Mouse (Mus musculus) lung, postnatal 36 days (tissue): ENCODE measurements around the gene Klhl35.

Experiments
- DNase-seq: peaks from one replicate; pipeline ENCODE4 v3.0.0; 2022; ENCODE audit warnings: mixed read lengths

Klhl35 gene

DNA sequence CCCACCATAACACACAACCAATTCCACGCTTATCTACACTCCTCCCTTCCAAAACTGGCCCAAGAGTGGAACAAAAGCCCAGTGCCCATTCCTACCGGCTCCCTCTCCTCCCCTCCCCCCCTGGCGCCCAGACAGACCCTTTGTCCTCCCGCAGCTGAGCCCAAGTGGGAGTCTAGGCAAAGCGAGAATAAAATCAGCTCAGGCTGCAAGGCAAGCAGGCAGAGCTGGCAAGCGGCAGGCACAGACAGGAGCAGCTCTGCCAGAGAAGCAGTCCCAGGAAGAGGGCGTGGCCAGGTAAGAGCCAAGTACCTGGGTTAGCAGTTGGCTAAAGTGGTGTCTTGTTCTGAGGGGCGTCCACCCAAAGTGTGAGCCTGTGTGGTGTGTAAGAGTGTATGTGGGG, at the start of gene Klhl35:
Gene Klhl35, plus strand, starts transcription at position 194 of the 400 bp plus-strand sequence.
- DNase-seq = peak; percentile 52

DNA sequence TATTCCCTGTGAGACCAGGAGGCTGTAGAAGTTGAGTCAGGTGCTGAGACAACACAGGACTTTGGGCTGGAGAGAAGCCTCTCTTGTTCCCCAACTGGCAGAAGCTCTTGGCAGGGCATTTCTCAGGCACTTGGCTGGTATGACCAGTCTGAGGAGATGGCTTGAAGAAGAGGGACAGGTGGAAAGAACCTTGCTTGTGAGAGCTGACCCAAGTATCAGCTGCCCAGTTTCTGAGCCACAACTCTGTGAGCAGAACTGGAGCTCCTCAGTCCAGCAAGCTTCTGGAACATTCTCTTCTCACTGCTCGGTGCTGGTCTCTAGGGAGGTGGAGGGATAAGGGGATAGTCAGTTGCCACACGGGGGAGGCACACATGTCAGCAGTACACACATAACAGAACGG, 46.5 kb upstream of the Klhl35 start:
- no peak for DNase-seq

DNA sequence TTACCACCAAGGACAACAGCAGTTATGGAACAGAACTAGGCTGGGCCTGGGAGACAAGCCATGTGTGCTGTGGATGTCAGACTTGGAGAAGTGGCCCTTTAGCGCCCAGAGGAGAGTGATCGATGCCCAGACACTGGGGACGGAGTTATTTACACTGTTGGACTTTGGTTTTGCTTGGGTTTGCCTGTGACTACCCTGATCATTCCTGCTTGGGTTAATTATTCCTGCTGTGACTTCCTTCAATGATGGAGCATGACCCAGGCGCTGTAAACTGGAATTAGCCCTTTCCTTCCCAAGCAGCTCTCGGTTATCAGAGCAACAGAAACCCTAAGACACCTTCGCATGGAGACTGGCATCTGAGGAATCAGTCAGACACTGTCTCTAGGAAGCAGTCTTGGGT, 44.8 kb upstream of the Klhl35 start:
- DNase-seq = no peak

DNA sequence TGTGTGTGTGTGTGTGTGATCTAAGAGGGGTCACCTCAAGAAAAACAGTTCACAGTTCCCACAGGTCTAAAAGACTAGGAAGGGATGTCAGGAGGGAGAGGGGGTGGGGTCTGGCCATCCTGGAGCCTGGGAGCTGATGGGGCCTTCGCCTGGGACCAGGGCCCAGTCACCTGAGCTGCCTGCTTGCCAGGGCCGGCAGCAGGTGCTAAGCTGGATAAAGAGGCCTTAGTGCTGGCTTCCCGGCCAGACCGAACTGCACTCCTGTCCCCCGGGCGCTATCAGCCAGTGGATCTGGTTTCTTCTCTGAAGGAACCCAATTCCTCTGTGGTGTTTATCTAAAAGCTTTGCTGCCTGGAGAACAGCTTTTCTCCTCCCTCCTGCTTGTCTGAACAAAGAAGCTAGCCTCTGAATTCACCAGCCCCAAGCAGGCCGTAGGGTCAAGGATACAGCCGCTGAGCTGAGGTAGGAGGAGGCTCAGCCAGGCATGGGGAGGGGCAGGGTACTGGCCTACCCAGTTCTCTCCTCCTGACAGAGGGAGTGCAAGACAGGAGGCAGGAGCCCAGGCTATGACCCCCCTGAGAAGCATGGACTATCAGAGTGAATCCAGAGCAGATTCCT, 41.2 kb upstream of the Klhl35 start:
- DNase-seq = no peak

GRCm38 (mm10) chr7:99425706-99426105, 40.1 kb upstream of the Klhl35 start:
- DNase-seq = no peak

DNA sequence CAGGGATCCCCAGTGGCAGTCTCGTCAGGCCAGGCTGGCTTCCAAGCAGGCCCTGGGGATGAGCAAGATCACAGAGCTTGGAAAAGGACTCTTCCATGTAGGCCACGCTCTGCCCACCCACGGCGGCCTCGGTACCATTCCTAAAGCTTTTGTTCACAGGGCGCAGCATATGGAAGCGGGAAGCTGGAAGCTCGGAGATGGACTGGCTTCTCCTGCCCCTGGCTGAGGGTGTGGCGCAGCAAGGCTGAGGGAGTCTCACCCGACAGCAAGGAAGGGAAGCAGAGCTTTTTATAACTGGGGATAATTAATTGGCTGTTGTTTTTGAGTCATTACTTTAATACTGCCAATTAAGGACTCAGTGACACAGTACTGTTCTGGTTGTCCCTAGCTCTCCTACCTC, 38.8 kb upstream of the Klhl35 start:
- DNase-seq = no peak

- no peak for DNase-seq
Observed at GRCm38 (mm10) chr7:99427987-99428386, 37.8 kb upstream of the Klhl35 start.

- DNase-seq = no peak
Observed at GRCm38 (mm10) chr7:99428836-99429235, 37.0 kb upstream of the Klhl35 start.

DNA sequence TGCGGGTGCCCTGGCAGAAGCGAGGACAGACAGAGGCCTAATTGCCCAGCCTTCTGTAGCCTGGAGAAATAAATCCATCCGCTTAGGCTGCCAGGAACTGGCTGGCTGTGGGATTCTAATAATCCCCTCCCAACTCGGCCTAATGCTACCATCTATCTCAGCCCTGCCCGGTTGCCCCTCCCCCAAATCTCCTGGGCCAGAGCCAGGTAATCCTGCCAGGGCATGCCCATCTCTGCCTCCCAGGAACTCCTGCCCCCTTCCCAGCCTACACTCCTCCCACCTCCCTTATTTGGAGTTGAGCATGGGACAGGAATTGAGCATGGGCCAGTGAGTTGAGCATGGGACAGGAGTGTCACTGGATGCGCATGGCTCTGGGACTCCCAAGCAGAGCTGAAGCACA, 36.0 kb upstream of the Klhl35 start:
- DNase-seq = peak; percentile 21

- DNase-seq = no peak
Observed at GRCm38 (mm10) chr7:99430246-99430645, 35.6 kb upstream of the Klhl35 start.

- peak; percentile 26 for DNase-seq
Observed at GRCm38 (mm10) chr7:99432248-99432647, 33.6 kb upstream of the Klhl35 start.

DNA sequence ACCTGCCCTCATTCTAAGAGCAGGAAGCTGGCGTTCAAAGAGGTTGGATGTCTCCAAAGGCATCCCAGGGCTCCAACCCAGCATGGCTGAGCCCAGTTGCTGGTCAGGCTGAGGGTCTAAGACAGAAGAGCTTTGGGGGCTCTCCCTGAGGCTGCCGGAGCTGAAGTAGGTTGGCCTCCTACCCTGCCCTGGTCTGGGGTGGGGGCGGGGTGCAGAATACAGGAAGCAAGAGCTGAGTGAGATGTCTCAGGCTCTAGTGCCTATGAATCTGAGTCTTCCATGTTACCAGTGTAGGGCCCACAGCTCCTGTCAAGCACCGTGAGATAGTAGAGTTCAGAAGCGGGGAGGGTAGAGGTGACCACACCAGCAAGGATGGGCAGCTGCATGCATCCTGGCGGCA, 32.9 kb upstream of the Klhl35 start:
- no peak for DNase-seq

- peak; percentile 48 for DNase-seq
Observed at GRCm38 (mm10) chr7:99434672-99435250, 31.0 kb upstream of the Klhl35 start.

- DNase-seq = no peak
Observed at GRCm38 (mm10) chr7:99436530-99436929, 29.3 kb upstream of the Klhl35 start.

DNA sequence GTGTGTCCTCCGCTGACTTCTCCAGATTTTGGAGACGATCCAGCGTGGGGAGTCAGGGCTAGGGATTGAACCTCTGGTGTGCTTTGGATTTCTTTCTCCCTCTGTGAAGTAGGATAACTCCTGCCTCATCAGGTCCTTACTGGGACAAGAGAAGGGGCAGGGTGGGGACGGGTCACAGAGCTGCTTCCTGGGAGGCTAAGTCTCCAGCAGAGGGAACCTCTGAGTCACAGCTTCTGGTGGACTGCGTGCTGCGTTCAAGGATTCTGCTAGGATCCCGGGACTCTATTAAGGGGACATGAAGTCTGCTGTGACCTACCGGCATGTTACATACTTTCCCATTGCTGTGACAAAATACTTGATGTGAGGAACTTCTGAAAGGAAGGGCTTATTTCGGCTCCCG, 26.9 kb upstream of the Klhl35 start:
- DNase-seq = peak; percentile 17

DNA sequence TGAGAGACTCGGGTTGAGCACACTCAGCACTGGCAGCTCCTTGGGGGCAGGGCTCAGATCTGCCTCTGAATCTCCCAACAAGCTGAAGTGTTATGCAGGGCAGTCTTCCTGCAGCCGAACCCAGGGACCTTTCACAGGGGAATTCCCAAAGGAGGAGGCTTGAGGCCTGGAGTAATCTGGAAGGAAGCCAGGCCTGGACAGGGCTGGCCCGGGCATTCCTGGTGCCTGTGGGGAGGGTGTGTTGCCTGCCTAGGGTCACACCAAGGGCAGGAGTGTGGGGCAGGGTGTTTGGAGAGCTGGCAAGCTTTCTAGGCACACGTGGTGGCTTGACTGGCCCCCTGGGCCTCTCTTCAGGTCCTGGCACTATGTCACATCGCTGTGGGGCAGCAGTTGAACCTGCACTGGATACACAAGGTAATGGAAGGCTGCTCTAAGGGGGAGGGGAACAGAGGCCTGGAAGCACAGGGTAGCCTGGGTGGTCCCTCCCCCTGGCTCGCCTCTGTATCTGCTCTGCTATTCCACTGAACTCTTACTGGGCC, 24.2 kb upstream of the Klhl35 start:
- peak; percentile 88 for DNase-seq

DNA sequence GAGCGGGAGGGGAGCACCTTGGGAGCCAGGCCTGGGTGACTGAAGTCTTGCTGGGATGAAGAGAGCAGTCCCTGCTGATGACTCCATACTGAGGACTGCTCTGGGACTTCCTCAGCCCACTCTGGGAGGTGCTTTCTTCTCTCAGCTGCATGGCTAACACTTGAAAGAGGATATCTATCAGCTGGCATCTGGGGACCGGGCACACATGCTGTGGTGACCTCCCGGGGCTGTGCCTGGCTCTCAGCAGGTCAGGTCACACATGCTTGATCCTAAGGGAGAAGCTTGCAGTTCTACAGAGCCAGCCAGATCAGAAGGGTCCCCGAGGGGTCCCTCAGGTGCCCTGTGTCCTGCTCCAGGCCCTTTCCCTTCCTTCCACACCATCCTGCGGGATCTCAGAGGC, 22.6 kb upstream of the Klhl35 start:
- DNase-seq = no peak

- peak; percentile 22 for DNase-seq
Observed at GRCm38 (mm10) chr7:99444012-99444411, 21.8 kb upstream of the Klhl35 start.

DNA sequence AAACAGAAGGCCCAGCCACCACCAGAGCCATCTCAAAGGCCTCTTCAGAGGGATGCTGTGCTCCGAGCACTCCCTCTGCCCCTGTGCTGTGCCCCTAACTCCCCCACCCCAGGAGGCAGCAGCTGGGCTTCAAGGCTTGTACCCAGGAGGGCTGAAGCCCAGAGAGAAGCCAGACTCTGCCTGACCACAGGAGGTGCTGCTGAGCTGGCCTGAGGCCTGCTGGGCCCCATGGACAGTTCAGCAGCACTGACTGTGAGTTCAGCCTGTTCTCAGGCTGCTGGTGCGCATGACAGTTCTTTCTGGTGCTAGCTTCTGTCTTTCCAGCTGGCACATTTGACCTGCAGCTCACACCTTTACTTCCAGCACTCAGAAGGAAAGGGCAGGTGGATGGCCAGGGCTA, 20.0 kb upstream of the Klhl35 start:
- no peak for DNase-seq

DNA sequence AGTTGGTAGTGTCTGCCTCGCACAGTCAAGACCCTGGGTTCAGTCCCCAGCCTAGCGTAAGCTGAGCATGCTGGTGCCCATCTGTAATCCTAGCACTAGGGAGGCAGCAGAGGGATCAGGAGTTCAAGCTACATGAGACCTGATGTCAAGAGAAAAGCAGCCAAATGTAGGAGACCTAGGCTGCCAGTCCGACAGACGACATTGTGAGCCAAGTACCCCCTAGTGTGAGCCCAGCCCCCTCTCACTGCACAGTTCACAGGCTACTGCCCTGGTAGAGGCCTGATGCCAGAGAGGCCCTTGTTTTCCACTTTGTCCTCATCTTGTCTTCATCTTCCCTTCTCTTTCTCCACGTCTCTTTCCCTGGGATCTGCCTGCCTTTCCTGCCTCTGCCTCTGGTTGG, 18.5 kb upstream of the Klhl35 start:
- DNase-seq = no peak

- no peak for DNase-seq
Observed at GRCm38 (mm10) chr7:99448619-99449018, 17.2 kb upstream of the Klhl35 start.

- DNase-seq = no peak
Observed at GRCm38 (mm10) chr7:99449063-99449462, 16.7 kb upstream of the Klhl35 start.

DNA sequence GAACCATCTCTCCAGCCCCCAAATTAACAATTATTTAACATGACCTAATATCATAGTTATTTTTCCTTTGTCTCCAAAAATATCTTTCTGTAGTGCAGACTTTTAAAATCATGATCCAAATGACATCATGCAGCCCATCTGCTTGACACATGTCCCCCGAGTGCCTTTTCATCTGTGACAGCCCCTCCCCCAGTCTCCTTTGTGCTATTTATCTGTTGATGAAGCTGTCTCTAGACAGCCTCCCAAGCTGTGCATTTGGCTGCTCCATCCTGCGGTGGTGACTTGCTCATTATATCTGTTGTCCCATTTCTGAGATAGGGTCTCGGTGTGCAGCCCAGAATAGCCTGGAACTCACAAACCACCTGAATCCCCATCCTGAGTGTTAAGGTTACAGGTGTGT, 16.1 kb upstream of the Klhl35 start:
- DNase-seq = no peak

- DNase-seq = peak; percentile 92
Observed at GRCm38 (mm10) chr7:99450703-99451102, 15.1 kb upstream of the Klhl35 start.

DNA sequence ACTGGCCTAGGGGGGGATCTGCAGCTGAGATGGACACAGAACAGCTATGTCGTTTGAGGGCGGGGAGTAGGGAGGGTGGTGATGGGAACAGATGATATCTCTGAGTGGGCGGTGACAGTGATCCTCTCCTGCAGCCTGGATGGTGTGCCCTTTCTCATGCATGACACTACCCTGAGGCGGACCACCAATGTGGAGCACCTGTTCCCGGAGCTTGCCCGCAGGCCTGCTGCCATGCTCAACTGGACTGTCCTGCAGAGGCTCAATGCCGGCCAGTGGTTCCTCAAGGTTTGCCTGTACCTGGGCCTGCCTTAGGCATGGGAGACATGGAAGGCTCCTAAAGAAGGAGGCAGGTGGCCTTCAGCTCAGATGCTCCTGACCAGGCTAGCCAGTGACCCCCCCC, 12.9 kb upstream of the Klhl35 start:
- no peak for DNase-seq
